Mouse (Mus musculus) kidney, adult 11 months (tissue): ENCODE measurements around the gene Rdh7.
A peak's percentile ranks its signal among the peaks of the same experiment; 100 is the strongest.
"Not testable (repeated sequence)": the region's sequence is repeated elsewhere in the genome, so short reads cannot be mapped to it uniquely, and the experiment has no call there.

ENCODE experiments used
- DNase-seq: peaks from one replicate; pipeline ENCODE4 v3.0.0; 2022

Gene Rdh7

DNA sequence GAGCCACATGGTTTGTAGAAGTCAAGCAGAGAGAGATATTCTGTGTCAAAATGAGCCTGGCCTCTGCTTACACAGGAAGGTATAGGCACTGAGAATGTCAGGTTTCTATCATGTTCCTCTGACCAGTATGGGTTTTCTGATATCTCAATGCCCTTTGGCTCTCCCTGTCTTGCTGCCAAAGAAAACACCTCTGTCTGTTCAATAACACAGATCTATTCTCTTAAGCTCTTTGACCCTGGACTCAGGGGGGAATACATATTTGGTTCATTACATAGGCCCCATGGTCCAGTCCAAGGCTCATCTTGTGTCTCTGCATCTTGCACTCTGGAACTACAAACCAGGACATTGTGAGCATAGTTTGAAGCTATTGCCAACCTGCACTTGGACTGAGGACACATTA lies at the start of gene Rdh7:
TSS of gene Rdh7 (minus strand) at position 213 of the 400 bp plus-strand sequence.
- peak; percentile 41 for DNase-seq

DNA sequence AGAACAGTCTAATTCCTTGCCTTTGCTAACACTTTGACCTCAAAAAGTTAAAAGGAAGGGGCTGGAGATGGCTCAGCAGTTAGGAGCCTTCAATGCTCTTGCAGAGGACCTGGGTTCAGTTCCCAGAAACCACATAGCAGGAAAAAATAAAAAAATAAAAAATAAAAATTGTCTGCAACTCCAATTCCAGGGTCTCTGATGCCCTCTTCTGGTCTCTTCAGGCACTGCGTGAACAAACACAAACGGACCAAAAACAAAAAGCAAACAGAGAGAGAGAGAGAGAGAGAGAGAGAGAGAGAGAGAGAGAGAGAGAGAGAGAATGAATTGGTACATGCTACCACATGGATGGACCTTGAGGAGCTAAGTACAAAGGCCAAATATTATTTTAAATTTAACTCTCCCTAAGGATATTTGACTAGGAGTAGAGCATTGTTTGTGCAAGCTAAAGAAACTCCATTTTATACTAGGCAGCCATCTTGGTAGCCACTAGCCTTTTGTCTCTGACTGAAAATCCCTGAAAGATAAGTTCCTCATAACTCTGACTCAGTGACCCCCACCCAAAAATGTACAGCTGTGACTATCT lies 48.9 kb upstream of the Rdh7 start:
- DNase-seq = peak; percentile 31

DNA sequence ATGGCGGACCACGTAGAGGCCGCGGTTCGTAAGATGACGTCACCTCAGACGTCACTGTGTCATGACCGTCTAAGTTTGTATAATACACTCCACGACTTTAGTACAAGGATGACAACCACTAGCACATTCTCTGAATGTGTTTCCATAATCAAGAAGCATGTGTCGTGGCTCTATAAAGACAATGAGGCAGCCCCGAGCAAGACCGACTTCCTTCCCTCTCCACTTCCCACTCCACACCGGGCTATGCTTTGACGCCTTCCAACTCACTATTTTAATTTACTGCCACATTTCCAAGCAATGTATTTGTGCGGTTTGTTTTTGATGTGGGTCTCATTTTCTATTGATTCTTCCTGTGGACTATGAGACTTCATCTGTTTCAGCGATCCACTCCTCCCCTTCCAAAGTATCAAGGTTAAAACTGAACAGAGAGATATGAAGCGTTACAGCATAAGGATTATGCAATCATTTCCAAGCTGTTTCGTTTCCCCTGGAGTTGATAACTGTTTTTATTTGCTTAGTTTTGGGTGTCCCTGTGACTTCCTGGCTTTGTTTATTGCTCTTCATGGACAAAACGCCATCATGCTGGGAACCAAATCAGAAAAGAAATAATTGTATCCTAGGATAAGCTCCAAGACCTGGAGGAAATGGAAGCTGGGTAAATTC lies 48.3 kb upstream of the Rdh7 start:
- no peak for DNase-seq

DNA sequence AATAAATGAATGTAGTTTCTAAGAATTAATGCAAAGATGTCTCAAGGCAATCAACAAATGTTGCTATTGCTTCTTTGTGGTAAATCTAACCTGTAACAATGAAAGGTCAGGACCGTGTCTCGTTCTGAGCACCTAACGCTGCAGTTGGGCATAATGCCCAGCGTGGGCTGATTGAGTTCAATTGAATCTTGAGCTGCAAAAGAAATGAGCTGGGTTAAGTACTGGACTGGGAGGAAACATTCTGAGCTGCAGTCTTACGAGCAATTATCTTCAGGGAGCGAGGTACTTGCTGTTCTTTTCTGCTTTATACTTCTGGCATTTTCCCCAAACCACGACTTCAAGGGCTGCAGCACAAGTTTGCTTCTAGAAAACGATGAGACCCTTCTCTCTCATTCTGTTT lies 47.7 kb upstream of the Rdh7 start:
- DNase-seq = peak; percentile 7

DNA sequence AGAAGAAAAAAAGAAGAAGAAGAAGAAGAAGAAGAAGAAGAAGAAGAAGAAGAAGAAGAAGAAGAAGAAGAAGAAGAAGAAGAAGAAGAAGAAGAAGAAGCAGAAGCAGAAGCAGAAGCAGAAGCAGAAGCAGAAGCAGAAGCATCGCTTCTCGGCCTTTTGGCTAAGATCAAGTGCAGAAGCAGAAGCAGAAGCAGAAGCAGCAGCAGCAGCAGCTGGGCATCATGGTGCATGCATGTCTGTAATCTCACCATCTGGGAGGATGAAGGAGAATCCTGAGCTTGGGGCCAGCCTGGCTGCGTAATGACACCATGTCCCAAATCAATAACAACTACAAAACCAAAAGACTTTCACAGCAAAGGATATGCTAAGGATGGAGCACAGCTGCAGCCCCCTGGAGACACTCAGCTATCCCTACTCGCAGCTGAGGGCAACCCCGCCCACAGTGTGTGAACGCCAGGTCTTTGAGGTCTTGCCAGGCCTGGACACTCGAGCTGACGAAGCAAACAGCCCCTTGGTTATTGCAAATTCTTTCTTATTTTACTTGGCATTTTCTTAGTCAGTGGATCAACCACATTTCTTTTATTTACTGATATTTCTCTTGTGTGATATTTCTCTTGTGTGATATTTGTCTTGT lies 43.8 kb upstream of the Rdh7 start:
- no peak for DNase-seq

DNA sequence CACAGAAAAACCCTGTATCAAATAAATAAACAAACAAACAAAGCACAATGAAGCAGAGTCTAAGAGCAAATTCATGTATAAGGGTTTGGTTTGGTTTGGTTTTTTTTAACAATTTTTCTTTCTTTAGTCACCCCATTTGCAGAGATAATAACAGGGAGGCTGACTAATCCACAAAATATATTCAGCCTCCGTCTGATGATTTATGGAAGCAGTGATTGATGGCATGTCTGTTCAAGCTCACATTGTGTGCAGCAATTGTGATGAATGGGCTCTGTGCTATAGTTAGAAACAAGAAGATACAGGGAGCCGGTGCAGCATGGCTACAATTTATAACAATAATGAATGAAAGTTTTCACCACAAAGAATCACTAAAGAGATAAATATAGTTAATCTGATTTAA lies 39.1 kb upstream of the Rdh7 start:
- DNase-seq = no peak

DNA sequence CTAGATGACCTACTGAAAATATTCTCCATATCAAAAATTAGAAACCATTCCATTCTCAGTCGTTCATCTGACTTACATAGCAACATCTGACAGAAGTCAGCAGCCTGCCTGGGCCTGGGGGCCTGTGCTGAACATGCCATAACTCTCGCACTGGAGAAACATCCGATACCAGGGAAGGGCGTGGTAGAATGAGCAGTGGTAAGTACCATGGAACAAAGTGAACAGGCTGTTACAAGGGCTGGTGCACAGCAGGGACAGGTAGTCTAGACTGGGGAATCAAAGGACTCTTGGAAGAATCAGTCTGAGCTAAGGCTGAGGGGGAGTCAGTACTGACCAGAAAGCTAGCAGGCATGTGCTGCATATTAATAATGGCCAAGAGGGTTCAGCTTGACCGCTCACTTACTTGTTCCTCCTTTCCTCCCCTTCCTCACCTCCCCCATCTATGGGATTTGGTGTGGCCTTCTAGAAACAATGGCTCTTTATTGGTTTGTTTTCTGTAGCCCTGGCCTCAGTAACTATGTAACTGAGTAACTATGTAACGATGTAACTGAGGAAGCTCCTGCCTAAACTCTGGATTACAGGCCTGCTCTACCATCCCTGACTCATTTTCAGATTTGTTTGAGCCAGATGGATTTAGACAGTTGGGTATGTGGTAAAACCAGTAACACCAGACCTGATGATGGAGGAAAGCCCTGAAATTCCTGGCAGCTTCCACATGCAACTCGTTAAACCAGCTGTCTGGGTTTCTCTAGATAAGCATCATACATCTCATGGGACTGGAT lies 36.2 kb upstream of the Rdh7 start:
- DNase-seq = no peak

DNA sequence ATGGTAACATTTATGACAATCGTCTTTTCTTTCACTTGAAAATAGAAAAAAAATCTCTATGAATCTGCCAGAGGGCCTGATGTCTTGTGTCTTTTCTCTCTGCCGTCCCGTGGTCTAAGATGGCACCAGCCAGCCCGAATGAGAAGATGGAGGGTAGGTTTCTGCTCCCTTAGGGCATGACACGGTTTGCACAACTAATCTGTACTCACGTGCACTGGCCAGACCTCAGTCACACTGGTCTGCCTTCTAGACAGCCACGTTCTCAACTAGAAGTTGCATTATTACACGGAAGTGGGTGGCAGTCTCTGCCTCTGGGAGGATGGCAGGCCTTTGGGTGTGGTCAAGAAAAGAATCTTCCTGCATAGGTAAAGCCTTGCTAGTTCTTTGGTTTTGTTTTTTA lies 34.4 kb upstream of the Rdh7 start:
- DNase-seq = no peak

DNA sequence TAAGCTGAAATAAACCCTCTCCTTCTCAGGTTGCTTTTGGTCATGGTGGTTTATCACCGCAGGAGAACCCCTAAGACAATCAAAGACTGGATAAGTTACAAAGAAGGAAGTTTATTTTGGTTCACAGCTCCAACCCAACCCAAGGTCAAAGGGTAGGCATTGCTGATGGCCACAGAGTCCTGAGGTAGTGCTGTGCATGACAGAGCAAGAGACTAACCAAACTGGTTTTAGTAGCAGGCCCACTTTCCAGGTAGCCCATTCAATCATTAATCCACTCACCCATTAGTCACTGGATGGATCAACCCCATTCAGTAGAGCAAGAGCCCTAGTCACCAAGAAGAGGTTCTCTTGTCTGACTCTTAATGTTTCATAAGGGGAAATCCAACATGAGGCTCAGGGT lies 33.6 kb upstream of the Rdh7 start:
- DNase-seq = peak; percentile 9

DNA sequence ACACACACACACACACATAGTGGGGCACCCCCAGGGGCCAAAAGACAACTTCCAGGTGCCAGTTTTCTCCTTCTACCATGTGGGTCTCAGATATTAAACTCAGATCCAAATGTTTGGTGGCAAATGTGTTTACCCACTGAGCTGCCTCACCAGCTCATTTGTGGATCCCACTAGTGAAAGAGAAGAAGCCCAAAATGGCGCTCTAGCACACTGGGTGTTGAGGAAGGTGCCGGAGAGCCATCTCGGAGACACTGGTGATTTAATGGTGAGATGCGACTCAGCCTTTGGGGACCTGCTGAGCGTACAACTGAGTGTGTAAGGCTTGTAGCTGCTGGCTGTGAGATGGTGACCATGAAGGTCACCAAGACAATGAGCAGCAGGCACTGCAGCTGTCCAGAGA lies 29.0 kb upstream of the Rdh7 start:
- no peak for DNase-seq

DNA sequence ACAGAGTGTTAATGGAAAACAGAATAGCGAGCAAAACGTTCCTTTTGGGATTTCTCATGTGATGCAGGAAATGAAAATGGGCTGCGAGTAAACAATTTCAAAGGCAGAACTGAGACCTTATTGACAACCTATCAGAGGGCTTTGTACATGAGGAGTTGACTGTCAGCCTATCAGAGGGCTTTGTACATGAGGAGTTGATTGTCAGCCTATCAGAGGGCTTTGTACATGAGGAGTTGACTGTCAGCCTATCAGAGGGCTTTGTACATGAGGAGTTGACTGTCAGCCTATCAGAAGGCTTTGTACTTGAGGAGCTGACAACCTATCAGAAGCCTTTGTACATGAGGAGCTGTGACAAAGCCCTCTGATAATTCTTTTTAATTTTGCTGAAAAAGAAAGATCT lies 28.6 kb upstream of the Rdh7 start:
- DNase-seq = not testable (repeated sequence)

DNA sequence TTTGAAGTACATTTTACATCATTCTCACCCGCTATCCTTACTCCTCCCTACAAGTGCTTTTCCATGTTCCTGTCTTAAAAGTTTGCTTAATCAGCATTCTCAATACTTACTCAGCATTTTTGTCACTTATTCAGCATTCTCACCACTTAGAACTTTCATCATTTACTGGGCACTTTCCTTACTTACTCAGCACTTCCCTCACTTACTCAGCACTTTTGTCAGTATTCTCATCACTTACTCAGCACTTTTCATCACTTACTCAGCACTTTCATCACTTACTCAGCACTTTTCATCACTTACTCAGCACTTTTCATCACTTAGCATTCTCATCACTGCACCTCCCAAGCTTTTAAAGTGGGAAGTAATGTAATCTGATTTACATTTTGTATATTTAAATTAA lies 27.0 kb upstream of the Rdh7 start:
- DNase-seq = no peak

DNA sequence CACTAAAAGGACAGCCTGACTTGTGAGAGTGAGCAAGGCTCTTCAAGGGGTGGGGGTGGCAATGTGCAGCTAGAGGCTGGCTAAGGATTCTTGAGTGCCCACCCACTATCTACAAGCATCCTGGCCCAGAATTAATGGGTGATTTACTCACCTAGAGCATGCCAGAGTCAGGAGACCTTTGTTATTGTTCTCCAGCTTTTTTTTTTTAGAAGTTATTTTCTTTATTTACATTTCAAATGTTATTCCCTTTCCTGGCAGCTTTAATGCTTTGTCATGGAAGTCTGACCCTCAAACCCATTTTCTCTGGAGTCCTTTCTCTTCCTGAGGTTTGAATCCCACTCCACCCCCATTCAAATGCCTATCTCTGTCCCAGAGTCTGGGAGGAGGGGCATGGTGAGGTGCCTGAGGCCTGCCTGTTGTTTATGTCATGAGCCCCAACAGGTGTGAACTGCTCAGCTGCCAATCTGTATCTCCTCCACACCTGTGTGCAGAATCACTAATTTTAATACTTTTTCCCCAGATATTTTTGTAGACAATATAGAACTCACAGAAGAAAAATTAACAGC lies 18.9 kb upstream of the Rdh7 start:
- DNase-seq = no peak

DNA sequence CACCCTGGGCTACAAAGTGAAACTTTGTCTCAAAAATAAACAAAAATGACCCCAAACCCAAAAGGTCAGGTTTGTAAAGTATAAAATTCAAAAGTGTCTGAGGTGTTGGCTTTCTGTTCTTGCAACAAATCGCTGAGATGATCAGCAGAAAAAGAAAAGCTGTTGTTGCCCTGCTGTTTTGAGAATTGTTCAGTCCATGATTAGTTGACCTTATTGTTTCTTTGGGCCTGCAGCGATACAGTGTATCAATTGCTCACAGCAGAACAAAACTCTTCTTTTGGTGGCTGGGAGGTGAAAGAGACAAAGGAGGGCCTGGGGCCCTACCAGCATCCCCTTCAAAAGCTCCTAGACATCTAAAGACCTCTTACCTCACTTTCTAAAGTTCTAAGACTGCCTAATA lies 17.5 kb upstream of the Rdh7 start:
- no peak for DNase-seq

DNA sequence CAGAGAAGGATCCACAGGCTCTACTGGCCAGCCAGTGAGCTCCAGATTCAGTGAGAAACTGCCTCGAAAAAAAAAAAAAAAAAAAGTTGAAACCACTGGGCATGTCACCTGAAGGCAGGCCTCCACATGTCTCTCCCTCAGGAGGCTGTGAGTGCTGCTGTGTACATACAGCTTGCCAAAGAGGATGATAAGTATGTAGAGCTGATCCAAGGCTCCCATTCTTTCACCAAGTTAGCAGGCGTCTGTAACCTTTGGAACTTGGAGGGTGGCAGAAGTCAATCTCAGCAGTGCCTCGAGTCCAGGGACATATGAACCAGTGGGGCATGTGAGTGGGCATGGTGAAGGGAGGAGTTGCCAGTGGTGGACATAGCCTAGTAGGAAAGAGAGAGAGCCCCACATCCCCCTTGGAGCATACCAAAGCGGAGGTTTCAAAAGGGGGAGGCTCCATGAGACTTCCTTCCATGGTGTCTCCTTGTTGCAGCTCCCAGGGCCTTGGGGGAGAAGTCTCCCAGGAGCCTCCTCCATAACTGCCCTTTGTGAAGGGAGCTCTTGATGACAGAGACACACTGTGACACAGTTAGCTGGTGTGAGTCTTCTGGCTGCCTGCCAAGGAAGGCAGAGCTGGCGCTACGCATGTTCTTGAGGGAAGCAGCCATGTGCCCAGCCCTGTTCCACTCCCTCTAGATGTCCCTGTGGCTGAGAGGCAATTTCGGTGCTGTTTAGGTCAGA lies 16.3 kb upstream of the Rdh7 start:
- peak; percentile 31 for DNase-seq

DNA sequence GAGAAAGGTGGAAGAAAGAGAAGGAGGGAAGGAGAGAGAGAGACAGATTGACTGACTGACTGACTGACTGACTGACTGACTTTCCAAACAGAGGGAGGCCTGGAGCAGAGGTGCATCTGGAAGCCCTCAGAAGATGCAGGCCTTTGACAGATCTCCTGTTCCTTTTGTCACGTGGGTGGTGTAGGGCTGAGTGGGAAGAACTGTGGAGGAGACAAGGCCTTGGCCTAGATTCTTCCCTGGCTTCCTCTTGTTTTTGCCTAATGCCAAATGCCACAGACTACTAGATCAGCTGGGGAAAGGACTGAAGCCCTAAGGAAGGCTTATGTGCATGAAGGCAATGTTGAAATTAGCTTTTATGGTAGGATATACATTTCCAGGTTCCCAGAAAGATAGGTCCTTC lies 14.5 kb upstream of the Rdh7 start:
- no peak for DNase-seq

DNA sequence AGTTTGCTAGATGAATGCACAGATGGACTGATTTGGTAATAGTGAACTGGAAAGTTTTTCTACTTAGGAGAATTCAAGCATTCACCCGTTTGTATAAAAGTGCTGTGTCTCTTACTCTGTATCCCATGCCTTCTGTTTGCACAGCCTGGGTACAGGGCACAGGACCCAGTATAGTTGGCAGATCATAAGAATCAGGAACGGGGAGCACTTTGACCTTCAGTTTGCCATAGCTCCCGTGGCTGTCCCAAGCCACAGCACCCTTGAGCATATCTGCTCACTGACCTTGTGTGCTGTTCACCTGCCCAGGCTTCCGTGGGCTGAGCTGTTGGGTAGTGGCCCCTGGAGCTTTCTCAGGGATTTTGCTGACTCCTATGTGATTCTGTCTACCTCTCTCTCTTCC lies 13.1 kb upstream of the Rdh7 start:
- no peak for DNase-seq

DNA sequence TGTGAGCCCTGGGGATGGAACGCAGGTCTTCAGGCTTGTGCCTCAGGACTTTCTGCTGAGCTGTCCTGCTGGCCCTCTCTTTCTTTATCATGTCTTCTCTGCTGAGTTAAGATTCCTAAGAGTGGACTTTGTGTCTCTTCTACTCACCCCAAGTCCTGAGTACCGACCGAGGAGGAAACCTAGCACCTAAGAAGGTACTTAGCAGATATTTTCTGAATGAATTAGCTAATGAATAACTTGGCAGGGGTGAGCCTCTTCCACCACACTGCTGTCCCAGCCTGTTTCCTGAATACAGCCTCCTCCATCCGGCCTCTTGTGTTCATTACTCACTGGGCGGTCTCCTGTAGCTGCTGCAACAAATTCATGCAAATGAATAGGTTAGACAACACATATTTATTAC lies 11.2 kb upstream of the Rdh7 start:
- peak; percentile 62 for DNase-seq

DNA sequence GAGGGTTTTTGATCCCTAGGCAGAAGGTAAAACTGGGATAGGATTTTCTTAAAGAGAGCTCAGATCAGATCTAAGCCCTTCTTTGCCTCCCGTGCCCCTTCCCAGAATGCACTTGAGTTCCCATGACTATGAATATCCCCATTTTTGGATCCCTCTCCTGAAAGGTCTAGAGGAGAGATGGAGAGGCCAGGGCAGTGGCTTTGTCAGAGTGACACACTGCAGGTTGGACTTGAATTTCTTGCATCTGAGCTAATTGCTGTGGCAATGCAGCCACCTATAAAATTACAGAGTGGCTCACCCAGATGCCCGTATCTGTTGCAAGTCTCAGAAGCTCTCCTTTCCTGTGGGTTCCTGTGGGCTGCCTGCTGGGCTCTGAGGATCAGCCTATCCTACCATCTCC lies 9.6 kb upstream of the Rdh7 start, which contains the start of gene Sdr9c7:
TSS of gene Sdr9c7 (plus strand) at position 301 of the 400 bp plus-strand sequence.
- DNase-seq = no peak

DNA sequence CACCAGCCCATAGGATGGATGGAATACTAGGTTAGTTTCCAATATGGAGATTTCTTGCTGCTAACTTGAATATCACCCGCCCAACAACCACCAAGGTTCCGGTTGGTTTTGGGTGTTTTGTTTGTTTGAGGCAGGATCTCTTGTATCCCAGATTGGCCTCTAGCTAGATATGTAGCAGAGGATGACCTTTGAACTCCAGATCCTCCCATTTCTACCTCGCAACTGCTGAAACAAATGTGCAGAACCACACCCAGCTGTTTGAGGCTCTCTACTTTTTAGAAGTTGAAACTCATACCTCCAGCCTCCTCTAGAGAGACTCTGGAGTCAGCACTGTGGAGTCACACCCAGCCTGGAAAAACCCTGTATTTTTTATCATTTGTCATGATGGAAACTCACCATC lies 8.9 kb upstream of the Rdh7 start:
- no peak for DNase-seq

DNA sequence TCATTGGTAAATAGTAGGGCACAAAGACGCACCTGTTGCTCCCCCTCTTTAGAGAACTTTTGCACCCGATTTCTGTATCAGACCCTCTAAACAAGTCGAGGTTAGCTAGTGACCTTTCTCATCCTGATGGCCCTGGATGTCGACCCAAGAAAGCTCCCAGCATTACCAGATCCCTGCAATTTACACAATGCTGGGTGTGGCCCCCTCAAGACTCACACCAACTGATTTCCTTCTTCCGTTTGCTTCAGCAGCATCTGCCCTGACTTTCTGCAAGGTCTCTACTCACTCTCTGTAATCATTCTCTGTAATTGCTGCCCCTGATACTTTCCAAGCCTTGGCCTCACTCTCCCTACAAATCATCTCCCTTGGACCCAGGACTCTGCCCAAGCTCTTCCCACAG lies 8.1 kb upstream of the Rdh7 start:
- no peak for DNase-seq

DNA sequence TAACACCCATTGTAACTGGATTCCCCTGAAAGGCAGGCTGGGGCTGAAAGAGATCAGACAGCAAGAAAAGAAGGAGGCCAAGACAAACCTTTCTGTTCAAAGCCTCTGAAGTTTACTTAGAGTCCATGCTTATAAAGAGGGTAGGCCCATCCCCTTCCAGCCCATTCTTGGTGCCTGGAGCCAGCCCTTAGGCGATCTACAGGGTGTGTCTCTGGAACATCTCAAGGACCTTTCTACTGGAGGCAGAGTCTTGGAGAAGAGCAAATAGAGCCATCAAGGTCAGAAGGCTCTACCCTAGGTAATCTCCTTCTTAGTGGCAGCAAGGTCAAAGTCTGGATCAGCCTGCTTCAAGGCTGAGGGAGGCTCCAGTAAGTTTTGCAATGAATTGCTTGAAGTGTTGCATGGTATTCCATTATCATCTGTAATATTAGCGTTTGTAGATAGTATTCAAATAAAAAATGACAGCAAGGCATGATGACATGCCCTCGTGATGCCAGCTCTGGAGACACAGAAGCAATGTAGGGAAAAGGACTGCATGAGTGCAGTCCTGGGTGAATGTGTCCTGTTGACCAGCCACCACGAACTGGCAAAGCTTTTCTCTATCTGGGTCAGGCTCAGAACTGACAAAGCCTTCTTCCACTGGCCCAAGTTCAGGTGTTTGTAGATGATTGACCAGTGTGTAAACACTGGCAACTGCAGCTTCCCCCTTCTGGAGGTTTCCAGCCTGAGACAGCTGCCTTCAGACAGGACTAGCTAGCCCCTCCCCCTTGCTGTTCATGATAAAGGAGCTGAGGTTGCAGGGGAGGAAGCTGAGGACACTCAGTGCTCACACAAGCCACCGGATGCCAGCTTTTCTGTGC lies 4.8 kb upstream of the Rdh7 start:
- DNase-seq = peak; percentile 86
